Comparison of ENCODE assay signal across 8 mouse cellular contexts in the genomic region with DNA sequence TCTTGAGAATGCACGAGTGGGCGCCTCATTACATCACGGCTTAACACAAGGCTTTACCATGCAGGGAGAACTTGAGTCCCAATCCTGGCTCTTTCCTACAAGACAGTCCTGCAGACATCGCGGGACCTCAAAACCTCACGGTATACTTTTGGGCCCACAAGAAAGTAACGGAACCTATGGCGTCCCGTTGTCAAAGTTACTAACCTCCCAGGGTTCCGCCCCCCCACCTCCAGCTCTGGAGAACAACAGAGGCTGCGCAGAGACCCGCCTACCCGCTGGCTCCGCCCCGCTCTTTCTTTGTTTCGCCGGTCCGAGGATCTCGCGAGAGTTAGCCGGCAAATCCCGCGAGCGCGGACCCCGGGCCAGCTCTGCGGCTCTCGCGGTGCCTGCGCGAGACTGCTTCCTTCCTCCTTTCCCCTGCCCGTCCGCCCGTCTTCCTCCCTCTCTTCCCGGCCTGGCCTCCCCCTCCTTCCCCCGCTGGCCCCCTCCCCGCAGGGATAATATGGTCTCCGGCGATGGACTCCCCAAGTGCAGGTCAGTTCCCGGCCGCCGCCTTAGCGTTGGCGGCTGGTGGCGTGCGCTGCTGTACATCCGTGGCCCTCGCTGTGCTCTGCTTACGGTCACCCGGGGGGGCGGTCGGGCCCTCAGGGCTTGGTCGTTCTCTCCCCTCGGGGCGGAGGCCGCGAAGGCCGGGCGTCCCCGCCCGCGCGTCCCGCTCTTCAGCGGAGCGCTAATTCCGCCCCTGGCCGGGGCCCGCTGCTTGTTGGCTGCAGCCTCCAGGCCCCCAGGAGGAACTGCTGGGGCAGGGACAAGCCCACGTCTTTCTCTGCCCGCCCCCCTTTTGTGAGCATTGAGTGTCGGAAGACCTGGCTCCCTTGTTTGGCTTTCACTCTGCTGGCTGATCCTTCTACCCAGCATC. TPM values are rescaled to one million over a fixed set of nuclear protein-coding genes. Genes with fewer than 3 reads are reported as not detected.
DNase-seq lines count a peak whose midpoint lies in the region; ATAC-seq and TF ChIP-seq lines count a peak whose summit lies in the region.

A gene (plus strand): TSS at position 427 of the 919 bp plus-strand sequence.

- peak; percentile 68 for TF ChIP-seq POLR2A in ES-Bruce4 (IDR thresholded peaks at IDR 0.05; ENCODE audit: insufficient read depth, low read length)

- H3K4me3 ChIP-seq in ES-Bruce4 (ENCODE audit: low read depth, low read length) = peak within 1 kb of the TSS; percentile 99
- H3K4me3 ChIP-seq in forebrain, embryonic 14.5 days (ENCODE audit: low read depth, low read length) = peak within 1 kb of the TSS; percentile 98
- peak within 1 kb of the TSS; percentile 78 for H3K4me3 ChIP-seq in neural tube, embryonic 15.5 days (replicated peaks)

- 1% methylated on average over 72 of the region's 72 CpGs for WGBS in forebrain, embryonic 14.5 days
- WGBS in neural tube, embryonic 15.5 days = under 1% methylated on average over 70 of the region's 72 CpGs

- no peak for TF ChIP-seq CTCF in ES-Bruce4 (IDR thresholded peaks at IDR 0.05; ENCODE audit: low read depth, low read length)

- DNase-seq in forebrain, embryonic 14.5 days (ENCODE audit: low spot score) = peak; percentile 98
- peak; percentile 100 for DNase-seq in heart, postnatal 14 days
- DNase-seq in layer of hippocampus, adult 11-12 months (ENCODE audit: low spot score) = peak; percentile 99
- peak; percentile 99 for DNase-seq in lung, adult 18-20 months
- DNase-seq in testis, postnatal 14 days (ENCODE audit: low spot score) = peak; percentile 99

- peak; percentile 96 for ATAC-seq in cerebellum, adult (ENCODE audit: insufficient number of reproducible peaks, low FRiP score, low TSS enrichment)
- peak; percentile 98 for ATAC-seq in forebrain, embryonic 14.5 days
- ATAC-seq in neural tube, embryonic 15.5 days (ENCODE audit: low FRiP score) = peak; percentile 98

- H3K36me3 ChIP-seq in ES-Bruce4 (ENCODE audit: control insufficient read depth, insufficient read depth, low read length, poor library complexity, severe bottlenecking) = peaks cover 29% of the 10 kb centered on the region
- peaks cover 30% of the 10 kb centered on the region for H3K36me3 ChIP-seq in forebrain, embryonic 14.5 days (ENCODE audit: control insufficient read depth, insufficient read depth, low read length)
- peaks cover 15% of the 10 kb centered on the region for H3K36me3 ChIP-seq in neural tube, embryonic 15.5 days

- peaks cover 1% of the 10 kb centered on the region for H3K4me1 ChIP-seq in ES-Bruce4 (ENCODE audit: control insufficient read depth, insufficient read depth, low read length)
- H3K4me1 ChIP-seq in forebrain, embryonic 14.5 days (ENCODE audit: control insufficient read depth, insufficient read depth, low read length) = peaks cover 19% of the 10 kb centered on the region
- H3K4me1 ChIP-seq in neural tube, embryonic 15.5 days = peaks cover 36% of the 10 kb centered on the region

- intact Hi-C loops in heart, postnatal 14 days (cut with DNase I) = loop anchor here (5.0 kb wide), 2 partner anchors 89 to 131 kb away; a partner anchor contains a TSS

- peak within 1 kb of the TSS; percentile 95 for H3K9ac ChIP-seq in ES-Bruce4 (ENCODE audit: low read depth, poor library complexity, severe bottlenecking)
- peak within 1 kb of the TSS; percentile 100 for H3K9ac ChIP-seq in forebrain, embryonic 14.5 days (ENCODE audit: low read length)
- peak within 1 kb of the TSS; percentile 95 for H3K9ac ChIP-seq in neural tube, embryonic 15.5 days (replicated peaks)

- TF ChIP-seq EP300 in ES-Bruce4 (IDR thresholded peaks at IDR 0.05; ENCODE audit: insufficient read depth, low read depth, low read length) = no peak

- no peaks in the 10 kb centered on the region for H3K27me3 ChIP-seq in ES-Bruce4 (ENCODE audit: control insufficient read depth, insufficient read depth, low read length, poor library complexity, severe bottlenecking)
- H3K27me3 ChIP-seq in forebrain, embryonic 14.5 days (replicated peaks; ENCODE audit: control insufficient read depth, insufficient read depth, low read length) = no peaks in the 10 kb centered on the region
- H3K27me3 ChIP-seq in neural tube, embryonic 15.5 days (replicated peaks) = no peaks in the 10 kb centered on the region

- no peaks in the 10 kb centered on the region for H3K9me3 ChIP-seq in ES-Bruce4 (replicated peaks; ENCODE audit: control insufficient read depth, insufficient read depth, low read length, poor library complexity, severe bottlenecking)
- H3K9me3 ChIP-seq in forebrain, embryonic 14.5 days (replicated peaks; ENCODE audit: control insufficient read depth, low read length) = no peaks in the 10 kb centered on the region
- H3K9me3 ChIP-seq in neural tube, embryonic 15.5 days (replicated peaks) = no peaks in the 10 kb centered on the region

- H3K27ac ChIP-seq in ES-Bruce4 (ENCODE audit: insufficient read depth, low read length) = no peak within 1 kb of the TSS
- peak within 1 kb of the TSS; percentile 97 for H3K27ac ChIP-seq in forebrain, embryonic 14.5 days (ENCODE audit: low read depth, low read length)
- H3K27ac ChIP-seq in neural tube, embryonic 15.5 days (replicated peaks) = peak within 1 kb of the TSS; percentile 94

- H3K4me2 ChIP-seq in forebrain, embryonic 14.5 days (ENCODE audit: low read length) = peak within 1 kb of the TSS; percentile 88
- peak within 1 kb of the TSS; percentile 72 for H3K4me2 ChIP-seq in neural tube, embryonic 15.5 days

RNA-seq across cellular contexts. Expression of the gene that starts here (rescaled TPM):
- 114 and 126 TPM in 2 replicates for polyA plus RNA-seq in ES-Bruce4 (2011; ENCODE audit: insufficient read depth, insufficient read length, low read depth, missing spikeins)
- polyA plus RNA-seq in forebrain, embryonic 14.5 days (2014; fragmentation: Nextera tagmentation; extraction: Ambion mirVana) = 51.6 and 62.2 TPM in 2 replicates
- total RNA-seq in heart, postnatal 14 days (2021) = 10 to 100 TPM; 40.1 to 40.9 TPM
- 30.4 and 31.8 TPM in 2 replicates for polyA plus RNA-seq in neural tube, embryonic 15.5 days (2015; fragmentation: Nextera tagmentation; extraction: Ambion mirVana)
